Mouse (Mus musculus): ENCODE measurements around the gene Ralgps1. TPM values are rescaled to one million over a fixed set of nuclear protein-coding genes. Genes with fewer than 3 reads are reported as not detected.

Ralgps1 gene
- total RNA-seq, 4 experiments from 2014 or later, result 59.8 to 68.0 (median 67.1) TPM

DNA sequence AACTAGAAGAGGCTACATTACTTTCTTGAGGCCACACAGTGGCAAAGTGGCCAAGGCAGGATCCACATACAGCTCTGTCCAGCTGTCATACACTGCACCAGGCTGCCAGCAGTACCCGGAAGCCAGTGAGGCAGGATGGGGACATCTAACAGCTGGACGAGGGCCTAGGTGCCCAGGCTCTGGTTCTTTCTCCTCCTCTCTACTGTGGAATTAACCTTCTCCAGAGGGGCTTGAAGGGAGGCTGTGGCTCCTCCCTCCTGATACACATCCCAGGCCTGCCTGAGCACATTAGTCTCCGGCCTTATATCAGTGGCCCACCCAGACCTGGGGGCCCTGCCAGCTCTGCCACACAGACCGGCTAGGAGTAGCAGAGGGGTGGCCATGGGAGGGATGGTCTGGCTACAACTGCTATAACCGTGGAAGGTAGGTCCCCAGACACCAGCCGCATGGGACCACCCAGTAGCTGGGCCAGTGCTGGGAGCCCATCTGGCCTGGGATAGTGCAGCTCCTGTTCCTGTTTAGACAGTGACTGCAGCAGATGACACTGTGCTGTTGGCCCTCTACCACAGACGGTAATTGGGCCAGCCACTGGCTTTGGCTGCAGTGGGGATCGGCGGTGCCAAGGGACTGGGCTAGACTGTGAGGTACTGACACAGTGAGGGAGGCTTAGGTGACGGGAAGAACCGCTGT lies 192.9 kb downstream of the Ralgps1 start:
- DNase-seq (ENCODE audit: low spot score in 2 of 2), result peak in 1 of 2 experiments; percentile 44

DNA sequence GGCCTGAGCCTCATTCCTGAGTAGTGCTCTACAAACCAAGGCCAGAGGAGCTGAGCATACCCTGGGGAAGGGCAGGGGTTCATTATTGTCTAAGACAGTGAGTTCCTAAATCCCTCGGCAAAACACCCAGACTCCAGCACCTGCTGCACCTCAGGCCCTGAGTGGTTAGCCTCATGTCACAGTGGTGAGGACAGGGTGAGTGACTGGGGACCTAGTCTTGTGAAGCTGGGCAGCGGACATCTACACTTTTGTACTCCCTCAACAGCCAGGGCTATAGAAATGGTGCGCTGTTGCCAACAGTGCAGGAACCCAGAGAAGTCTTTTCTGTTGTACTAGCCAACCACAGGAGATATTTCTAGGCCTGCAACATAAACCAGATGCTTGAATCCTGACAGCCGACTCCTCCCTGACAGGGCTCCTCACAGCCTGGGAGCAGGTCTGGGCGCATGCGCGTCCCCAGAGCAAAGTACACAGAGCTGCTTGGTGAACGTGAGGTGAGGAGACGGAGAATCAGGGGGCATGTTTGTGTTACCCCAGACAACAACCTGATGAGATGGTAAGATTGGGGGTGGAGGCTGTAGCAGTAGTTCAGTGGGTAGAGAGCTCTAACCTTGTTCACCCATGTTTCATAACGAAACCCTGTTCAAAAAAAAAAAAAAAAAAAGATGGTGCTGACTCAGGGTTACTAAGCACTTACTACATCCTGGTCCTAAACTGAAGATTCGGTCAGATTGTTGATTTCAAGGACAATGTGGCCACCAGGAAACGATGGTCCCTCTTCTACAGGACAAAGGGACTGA lies 193.6 kb downstream of the Ralgps1 start:
- DNase-seq (ENCODE audit: low spot score in 2 of 2), result no peak

DNA sequence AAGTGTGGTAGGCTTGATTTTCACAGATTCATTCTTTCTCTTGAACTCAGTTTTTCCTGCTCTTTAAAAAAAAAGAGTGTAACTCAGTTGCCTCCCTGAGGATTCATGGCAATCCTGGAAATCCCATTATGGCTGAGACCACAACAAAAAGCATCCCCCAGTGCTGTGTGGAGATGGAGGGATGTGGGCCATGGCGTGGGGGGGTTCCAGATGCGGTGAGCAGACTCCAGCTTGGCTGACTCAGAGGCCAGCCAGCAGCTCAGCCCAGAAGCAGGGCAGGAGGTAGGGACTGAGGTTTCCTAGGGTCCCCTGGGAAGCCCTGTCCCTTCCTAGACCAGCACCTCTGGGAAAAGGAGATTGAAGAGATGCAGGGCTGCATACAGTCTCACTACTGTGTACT lies 194.4 kb downstream of the Ralgps1 start:
- DNase-seq (ENCODE audit: low spot score in 2 of 2), result no peak

DNA sequence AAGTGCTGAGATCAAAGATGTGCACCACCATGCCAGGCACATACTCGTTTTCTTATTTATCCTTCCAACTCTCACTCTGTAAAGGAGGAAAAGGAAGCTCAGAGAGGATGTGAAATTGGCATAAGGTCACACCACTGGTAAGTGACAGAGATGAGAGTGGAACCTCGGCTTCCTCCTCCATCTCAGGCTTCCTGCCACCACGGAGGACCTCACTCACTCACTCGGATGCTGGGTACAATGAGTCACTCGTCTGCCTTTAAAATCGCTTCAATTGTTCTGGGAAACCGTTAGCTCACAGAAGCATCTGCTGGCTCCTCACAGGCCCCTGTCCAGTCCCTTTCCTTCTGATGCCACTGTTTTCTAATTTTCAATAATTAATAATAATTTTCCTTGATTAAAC lies 194.8 kb downstream of the Ralgps1 start:
- no peak for DNase-seq (ENCODE audit: low spot score in 2 of 2)

DNA sequence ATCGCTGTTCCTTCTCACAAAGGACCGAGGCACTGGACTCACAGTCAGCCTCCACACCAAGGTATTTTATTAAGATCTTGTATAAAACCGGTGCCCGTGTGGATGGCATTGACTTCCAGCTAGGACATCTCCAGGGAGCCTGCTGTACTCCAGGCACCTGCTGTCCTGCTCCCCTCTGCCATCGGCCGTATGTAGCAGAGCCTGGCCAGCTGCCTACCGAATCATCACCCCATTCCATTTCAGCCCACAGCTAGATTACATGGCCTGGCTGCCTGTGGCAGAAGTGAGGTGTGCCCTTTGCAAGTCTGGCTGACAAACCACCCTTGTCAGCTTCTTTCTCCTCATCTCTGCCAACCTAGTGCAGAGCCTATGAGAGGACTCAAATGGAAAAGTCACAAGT lies 197.6 kb downstream of the Ralgps1 start:
- no peak for DNase-seq (ENCODE audit: low spot score in 2 of 2)

DNA sequence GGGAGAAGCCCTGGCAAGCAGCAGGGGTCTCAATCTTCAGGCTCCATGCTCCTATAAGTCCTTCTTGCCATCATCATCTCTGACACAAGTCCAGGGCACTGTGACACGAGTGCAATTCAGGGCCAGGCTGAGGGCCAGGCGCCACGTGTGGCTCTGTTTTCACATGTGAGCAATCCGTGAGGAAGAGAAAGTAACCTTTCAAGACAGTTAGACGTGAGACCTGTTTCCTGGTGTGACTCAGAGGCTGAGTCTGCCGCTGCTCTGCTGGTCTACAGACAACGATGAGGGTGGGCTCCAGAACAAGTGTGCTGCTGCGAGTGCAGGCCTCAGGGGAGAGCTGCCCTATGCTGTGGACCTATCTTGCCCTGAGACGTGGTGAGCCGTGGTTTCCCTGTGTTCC lies 198.2 kb downstream of the Ralgps1 start:
- DNase-seq (ENCODE audit: low spot score in 2 of 2), result no peak

DNA sequence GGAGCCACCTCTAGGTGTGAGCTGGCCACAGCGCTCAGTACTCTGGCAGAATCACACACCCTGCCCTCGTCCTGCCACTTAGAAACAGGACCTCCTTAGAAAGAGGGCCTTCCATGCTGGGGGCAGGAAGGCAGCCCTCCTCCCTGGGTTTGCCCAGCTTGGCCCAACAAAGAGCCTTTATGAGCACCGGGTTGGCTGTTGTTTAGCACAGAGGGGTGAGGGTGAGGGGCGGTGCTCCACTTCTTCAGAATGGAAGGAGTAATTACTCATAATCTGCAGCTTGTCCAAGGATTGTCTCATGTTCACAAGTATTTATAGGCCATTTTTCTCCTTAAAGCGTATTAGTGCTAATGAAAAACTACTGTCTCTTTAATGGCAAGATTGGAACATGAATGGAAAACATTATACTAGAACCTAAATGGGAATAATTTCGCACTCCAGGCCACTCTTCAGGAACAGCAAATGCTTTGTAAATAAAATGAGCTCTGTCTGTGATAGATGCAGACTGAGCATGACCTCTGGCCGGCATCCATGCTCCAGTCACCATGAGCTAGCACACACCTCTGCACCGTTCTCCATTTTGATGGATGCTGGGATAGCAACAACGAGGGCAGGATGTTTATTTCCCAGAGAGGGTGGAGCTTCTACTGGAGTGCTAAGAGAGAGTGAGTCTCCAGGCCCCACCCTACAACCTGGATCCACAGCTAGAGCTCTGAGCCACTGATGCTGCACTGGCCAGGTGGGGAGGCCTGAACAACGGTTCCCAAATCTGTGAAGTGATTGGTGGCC lies 200.3 kb downstream of the Ralgps1 start:
- no peak for DNase-seq (ENCODE audit: low spot score in 2 of 2)

DNA sequence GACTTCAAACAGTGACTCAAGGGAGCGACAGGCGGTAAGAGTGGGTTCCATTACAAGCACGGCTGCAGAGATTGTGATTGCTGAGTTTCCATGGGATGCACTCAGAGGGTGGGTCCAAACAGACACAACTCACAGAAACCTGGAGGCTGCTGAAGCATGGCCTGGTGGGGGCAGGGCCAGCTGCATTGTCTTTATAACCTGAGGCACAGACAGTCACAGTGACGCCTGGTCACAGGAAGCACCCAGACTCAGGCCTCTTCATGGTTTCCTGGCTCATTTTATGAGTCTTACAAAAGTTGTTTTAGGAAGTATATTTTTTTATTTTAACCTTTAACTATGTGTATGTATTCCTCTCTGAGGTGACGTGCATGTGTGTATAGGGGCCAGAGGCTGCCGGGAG lies 201.8 kb downstream of the Ralgps1 start:
- DNase-seq (ENCODE audit: low spot score in 2 of 2), result no peak

DNA sequence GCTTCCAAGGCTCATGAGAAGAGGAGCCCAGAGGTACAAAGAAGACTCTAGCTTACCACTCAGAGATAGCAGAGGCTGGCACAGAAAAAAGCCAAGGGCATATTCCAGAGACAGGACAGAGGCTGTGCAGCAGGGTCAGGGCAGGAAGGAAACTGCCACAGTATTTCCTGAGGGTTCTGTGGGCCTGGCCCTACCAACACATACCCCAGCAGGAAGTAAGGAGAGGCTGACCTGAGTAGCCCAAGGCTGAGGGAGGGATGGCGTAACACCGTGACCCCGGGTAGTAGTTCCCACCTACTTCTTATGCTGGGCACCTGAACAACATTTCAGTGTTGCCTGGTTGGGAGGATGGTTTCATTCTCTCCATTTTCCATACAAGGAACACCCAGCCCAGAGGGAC lies 204.2 kb downstream of the Ralgps1 start:
- no peak for DNase-seq (ENCODE audit: low spot score in 2 of 2)

DNA sequence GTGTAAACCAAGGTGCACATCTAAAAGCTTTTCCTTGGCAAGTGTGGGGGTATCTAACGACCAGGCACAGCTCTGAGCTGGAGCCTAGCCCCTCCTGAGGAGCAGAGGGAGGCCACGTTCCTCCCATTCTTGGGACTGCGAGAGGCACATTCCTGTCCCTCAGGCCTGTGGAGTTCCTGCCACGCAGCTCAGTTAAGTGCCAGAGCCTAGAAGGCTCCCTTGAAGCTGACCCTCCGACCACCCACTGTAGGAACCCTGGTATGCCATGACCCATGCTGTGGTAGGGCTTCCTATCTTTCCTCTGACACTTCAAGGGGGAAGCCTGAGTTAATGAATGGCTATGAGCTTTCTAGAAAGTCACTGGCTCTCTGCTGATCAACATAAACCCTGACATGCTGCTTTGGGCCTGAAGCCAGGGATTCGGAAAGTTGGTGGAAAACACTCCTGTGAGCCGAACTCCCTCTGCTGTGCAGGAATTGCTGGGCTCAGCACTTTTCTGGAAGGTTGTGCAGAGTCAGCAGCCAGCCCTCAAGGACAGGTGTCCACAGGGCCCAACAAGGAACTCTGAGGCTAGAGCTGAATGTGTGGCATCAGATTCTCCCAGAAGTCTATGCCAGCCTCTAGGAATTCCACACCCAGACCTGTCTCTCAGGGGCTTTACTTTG lies 205.4 kb downstream of the Ralgps1 start:
- DNase-seq (ENCODE audit: low spot score in 2 of 2), result no peak

DNA sequence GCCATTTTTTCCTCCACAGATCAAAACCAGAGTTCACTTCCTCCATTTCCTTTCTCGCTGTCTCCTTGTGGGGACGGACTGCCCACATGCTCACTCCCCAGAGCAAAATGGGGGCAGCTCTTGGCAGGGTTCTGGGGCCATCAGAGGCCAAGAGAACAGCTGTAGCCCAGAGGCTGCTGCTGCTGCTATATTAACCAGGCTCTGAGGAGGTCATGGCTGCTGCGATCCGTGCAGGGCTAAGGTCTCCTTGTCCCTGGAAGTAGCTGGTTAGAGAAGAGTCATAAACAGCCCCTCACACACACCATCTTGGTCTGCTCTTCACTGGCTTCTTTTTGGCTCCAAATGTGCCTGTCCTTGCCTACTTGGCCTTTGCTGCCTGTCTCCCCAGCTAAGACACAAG lies 206.1 kb downstream of the Ralgps1 start:
- DNase-seq (ENCODE audit: low spot score in 2 of 2), result no peak

DNA sequence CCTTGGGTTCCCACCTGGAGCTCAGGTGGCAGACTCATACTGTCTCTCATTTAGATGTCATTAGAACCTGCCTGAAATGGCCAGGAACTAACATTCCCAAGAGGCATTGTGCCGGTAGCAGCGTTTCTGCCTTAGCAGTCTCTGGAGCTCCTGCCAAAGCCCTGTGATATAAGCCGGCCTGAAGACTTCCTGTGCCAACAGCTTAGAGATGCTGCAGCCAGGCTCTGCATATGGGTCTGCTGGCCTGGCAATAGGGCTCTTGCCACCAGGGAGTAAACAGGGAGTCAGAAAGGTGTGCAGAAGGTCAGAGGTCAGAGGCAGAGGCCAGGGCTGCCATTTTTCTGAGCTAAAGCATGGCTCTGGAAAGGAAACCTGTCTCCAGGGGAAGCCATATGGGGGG lies 206.6 kb downstream of the Ralgps1 start:
- DNase-seq (ENCODE audit: low spot score in 2 of 2), result no peak

DNA sequence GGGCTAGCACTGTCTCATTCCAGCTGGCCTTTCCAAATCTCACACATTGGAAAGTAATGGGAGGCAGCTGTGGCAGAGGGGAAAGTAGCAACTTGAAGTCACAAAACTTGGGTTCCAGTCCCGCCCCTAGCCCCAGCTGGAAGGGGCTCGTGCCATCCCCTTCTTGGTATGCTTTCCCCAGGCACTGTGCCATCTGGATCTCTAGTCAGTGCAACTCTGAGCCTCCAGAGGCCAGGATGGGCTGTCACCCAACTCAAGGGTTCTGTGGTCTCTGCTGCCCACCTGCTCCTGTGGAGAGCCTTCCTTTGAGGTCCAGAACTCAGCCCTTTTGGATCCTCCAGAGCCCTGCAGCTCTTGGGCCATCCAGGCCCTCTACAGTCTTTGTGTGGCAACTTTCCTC lies 209.2 kb downstream of the Ralgps1 start:
- no peak for DNase-seq (ENCODE audit: low spot score in 2 of 2)

DNA sequence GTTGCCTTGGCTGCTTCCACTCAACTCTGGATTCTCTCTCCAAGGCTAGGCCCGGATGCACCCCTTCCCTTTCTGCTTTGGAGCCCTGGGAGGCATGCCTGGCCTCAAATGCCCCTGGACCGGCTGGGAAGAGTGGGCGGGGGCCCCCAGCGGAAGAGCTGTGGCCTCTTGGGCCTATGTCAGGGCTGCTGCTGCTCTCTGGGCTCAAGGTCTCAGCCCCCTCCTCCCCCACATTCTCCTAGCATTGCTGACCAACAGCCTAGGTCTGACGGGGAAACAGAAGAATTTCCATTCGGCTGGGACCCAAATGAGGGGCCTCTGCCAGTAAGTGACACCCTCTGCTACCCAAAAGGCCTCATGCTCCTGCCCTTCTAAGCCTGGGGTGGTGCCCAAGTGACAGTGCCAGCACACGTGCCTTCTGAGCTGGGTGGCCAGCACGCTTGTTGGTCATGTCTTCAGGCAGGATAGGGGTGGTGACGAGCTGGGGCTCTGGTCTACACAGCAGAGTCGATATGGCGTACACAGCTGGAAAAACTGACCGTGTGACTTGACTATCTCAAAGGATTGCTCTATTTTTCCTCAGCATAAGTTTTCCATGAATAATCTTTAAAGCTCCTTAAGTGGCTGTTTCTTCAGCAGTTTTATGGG lies 210.8 kb downstream of the Ralgps1 start:
- no peak for DNase-seq (ENCODE audit: low spot score in 2 of 2)

DNA sequence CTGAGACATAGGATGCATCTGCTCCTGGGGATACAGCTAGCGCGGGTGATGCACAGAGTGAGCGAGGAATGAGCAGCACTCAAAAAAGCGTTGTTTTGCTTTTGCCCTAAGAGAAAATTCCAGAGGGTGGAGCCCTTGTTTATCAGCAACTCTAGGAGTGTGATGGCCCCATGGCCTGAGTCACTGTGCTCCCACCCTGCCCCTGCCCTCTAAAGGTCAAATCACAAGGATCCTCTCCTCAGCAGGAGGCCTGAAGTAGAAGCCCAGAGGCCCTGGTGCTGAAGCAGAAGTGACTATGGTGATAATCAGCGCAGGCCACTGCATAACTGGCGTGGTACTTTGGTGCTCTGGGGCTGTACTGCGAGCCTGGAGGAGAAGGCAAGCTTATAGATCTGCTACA lies 211.7 kb downstream of the Ralgps1 start:
- DNase-seq (ENCODE audit: low spot score in 2 of 2), result no peak

DNA sequence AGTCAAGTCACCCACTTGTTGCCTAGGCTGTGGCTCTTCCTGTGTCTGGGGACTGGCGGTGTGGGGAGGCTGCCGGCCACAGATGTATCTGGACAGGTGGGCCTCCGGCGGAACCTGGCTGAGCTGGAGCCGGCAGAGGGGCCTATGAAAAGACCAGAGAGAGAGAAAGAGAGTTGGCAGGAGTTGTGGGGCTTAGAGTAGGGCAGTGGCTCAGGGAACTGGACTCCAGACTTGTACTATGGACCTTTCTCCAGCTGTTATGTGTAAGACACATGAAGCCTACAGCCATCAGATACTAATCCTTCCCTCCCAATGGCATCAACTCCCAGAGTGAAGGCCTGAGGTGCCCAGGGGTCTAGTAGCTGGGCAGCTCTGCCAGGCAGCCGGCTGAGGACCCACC lies 212.4 kb downstream of the Ralgps1 start:
- no peak for DNase-seq (ENCODE audit: low spot score in 2 of 2)

DNA sequence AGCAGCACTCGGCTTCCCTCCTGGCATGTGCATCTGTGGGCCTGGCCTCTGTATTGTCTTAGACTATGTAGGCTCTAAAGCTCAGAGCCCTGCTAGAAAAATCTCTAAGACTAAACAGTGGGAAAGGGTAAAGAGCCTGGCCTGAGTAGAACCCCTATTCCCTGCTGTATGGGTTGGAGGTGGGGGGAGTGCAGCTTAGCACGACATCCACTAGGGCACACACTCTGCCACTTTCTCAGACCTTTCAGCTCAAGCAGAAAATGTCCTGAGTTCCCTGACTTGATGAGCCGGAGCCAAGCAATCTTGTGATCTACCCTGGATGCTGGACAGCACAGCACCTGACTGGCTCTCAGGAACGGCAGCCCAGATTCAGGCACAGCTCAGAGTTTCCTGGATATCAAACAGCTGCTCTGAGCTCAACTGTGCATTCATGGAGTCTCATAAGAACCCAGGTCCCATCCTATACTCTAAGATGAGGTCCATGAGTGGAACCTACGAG lies 215.0 kb downstream of the Ralgps1 start:
- no peak for DNase-seq (ENCODE audit: low spot score in 2 of 2)

DNA sequence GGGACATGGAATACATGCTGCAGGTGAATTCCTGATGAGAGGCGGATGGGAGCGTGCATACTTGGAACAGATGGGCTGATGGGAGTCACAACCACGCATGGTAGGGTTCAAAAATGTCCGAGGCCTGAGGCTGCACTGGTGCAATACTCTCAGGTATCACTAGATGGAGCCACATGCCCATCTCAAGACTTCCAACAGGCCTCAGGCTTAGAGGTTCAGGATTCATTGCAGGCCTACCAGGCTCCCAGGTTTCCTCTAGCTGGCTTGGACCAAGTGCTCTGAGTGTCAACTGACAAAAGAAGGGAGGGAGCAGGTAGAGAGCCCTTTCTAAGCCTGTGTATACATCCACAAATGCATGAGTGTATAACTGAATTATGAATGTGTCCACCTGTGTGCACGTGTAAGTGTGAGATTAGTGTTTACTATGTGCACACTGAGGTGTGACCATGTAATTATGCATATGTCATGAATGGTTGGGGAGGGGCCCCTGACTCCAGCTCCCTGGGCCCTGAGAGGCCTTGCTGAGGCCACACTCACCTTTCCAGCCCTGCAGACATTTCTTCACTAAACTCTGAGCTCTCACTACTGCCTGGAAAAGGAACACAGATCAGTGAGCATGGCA lies 216.4 kb downstream of the Ralgps1 start:
- DNase-seq (ENCODE audit: low spot score in 2 of 2), result peak; percentile 62 to 72

DNA sequence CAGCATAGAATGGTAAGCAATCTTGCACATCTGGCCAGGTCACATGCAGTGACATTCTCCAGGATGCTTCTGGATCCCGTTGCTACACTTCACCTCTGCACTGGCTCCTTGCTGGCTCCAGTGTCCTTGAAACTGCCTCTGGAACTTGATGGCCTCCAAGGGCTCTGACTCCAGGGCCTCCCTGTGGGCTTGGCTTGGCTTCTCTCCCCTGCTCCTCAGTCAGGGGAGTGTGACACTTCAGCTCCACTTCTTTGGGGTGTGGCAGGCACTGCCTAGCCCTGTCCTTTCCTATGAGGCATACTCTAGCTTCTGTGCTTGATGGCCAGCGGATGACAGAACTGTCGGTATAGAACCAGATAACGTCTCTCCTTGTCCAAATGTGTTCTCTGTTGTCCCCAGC lies 224.3 kb downstream of the Ralgps1 start:
- no peak for DNase-seq (ENCODE audit: low spot score in 2 of 2)

DNA sequence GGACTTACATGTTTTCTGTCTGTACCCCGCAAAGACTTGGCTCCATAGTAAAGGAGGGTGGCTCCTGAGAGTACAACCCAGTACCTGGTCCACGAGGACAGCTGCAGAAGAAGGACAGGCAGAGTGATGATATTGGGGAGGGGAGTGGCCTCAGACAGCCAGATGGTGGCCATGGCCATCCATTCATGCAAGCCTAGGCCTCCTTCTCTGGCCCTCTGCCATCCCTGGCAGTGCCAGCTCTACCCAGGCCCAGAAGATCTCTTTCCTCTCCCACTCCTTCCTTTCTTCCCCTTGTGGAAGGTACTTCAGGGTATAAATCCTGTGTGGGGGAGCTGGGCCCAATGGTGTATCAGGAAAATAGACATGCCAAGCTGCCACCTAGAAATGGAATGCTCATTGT lies 228.0 kb downstream of the Ralgps1 start:
- DNase-seq (ENCODE audit: low spot score in 2 of 2), result no peak

DNA sequence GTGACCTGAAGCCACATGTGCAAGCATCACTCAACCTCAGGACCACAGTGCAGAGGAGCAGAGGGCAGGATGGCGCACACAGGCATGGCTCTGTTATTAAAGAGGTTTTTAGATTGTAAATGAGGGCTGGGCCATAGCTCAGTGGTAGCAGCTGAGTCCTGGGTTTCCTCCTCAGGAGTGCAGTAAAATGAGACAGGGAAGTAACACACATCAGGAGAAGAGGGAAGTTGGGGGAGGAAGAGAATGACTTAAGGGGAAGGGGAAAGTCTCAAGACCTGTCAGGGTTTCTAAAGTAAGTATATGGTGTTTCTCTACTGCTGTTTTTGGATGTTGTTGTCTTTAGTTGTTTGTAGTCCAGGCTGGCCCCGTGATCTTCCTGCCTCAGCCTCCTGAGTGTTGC lies 232.8 kb downstream of the Ralgps1 start:
- DNase-seq (ENCODE audit: low spot score in 2 of 2), result no peak
